ENCODE assay signal across 9 mouse cellular contexts in genomic region chr11:70214191-70214855, GRCm38 (mm10). TPM values are rescaled to one million over a fixed set of nuclear protein-coding genes. Genes with fewer than 3 reads are reported as not detected.
DNase-seq lines count a peak whose midpoint lies in the region; ATAC-seq and TF ChIP-seq lines count a peak whose summit lies in the region.
"Had no signal": no experiment of that assay in that cellular context is flagged by ENCODE, and none has a peak within 500 bp of the region (broad histone marks: within the 10 kb centered on the region; RNA-seq: fewer than 3 reads in every experiment).

No protein-coding gene starts in this region.

- H3K27me3 ChIP-seq in forebrain, postnatal 0 days (ENCODE audit: insufficient read depth, low read length): peaks cover 23% of the 10 kb centered on the region
- peaks cover 76% of the 10 kb centered on the region for H3K27me3 ChIP-seq in kidney, embryonic 15.5 days
- H3K27me3 ChIP-seq in midbrain, embryonic 15.5 days (replicated peaks): peaks cover 38% of the 10 kb centered on the region

- no peaks in the 10 kb centered on the region for H3K9me3 ChIP-seq in forebrain, postnatal 0 days (ENCODE audit: low read length)
- H3K9me3 ChIP-seq in kidney, embryonic 15.5 days (replicated peaks): no peaks in the 10 kb centered on the region
- no peaks in the 10 kb centered on the region for H3K9me3 ChIP-seq in midbrain, embryonic 15.5 days

- WGBS in forebrain, postnatal 0 days: 4% methylated on average over 46 of the region's 46 CpGs
- WGBS in kidney, embryonic 15.5 days: under 1% methylated on average over 46 of the region's 46 CpGs
- under 1% methylated on average over 46 of the region's 46 CpGs for WGBS in midbrain, embryonic 15.5 days

- ATAC-seq in forebrain, postnatal 0 days: peak; percentile 28; the same call in 1 of the 2 replicates
- peak; percentile 54; the same call in 1 of the 2 replicates for ATAC-seq in kidney, embryonic 15.5 days (replicated peaks; ENCODE audit: low FRiP score)
- peak; percentile 55 for ATAC-seq in midbrain, embryonic 15.5 days (replicated peaks)
- no peak; the same call in 1 of the 2 replicates for ATAC-seq in megakaryocyte-erythroid progenitor cell, adult 5-6 weeks (replicated peaks; ENCODE audit: low FRiP score, low TSS enrichment, poor library complexity, severe bottlenecking)

- peak overlapping the region; percentile 41 for H3K4me3 ChIP-seq in forebrain, postnatal 0 days (ENCODE audit: low read depth, low read length)
- H3K4me3 ChIP-seq in kidney, embryonic 15.5 days (replicated peaks): peak overlapping the region; percentile 38
- peak overlapping the region; percentile 33 for H3K4me3 ChIP-seq in midbrain, embryonic 15.5 days

- no peak for TF ChIP-seq CTCF in forebrain, postnatal 0 days (IDR thresholded peaks at IDR 0.05; ENCODE audit: low read depth)

- H3K27ac ChIP-seq in forebrain, postnatal 0 days (ENCODE audit: low read depth, low read length): no peak overlapping the region
- H3K27ac ChIP-seq in kidney, embryonic 15.5 days: no peak overlapping the region
- H3K27ac ChIP-seq in midbrain, embryonic 15.5 days: no peak overlapping the region

- H3K36me3 ChIP-seq in forebrain, postnatal 0 days (ENCODE audit: insufficient read depth): peaks cover 7% of the 10 kb centered on the region
- peaks cover 6% of the 10 kb centered on the region; the same call in 1 of the 2 replicates for H3K36me3 ChIP-seq in kidney, embryonic 15.5 days
- H3K36me3 ChIP-seq in midbrain, embryonic 15.5 days (replicated peaks): 0 out of 2 replicates have a peak, but pooled peaks cover 6% of the 10 kb centered on the region

- DNase-seq in layer of hippocampus, adult 11-12 months (ENCODE audit: low spot score): peak; percentile 27
- DNase-seq in layer of hippocampus, adult 18-20 months (ENCODE audit: low spot score in 2 of 2): no peak
- peak; percentile 80 for DNase-seq in cerebellum, adult 11-12 months
- DNase-seq in forebrain, postnatal 0 days: peak; percentile 44
- DNase-seq in thymus, postnatal 14 days: no peak

- H3K9ac ChIP-seq in forebrain, postnatal 0 days: peak overlapping the region; percentile 54
- peak overlapping the region; percentile 43 for H3K9ac ChIP-seq in kidney, embryonic 15.5 days
- peak overlapping the region; percentile 27 for H3K9ac ChIP-seq in midbrain, embryonic 15.5 days

- peak overlapping the region; percentile 80 for H3K4me2 ChIP-seq in forebrain, postnatal 0 days (ENCODE audit: low read depth)
- peak overlapping the region; percentile 74 for H3K4me2 ChIP-seq in kidney, embryonic 15.5 days
- peak overlapping the region; percentile 59 for H3K4me2 ChIP-seq in midbrain, embryonic 15.5 days

- peaks cover 19% of the 10 kb centered on the region for H3K4me1 ChIP-seq in forebrain, postnatal 0 days (ENCODE audit: insufficient read depth)
- H3K4me1 ChIP-seq in kidney, embryonic 15.5 days: peaks cover 43% of the 10 kb centered on the region
- peaks cover 37% of the 10 kb centered on the region for H3K4me1 ChIP-seq in midbrain, embryonic 15.5 days

RNA-seq across cellular contexts. Expression of gene Slc16a11, which starts 1.8 kb away (rescaled TPM):
- total RNA-seq in layer of hippocampus, adult 18-20 months (2021): 10 to 100 TPM; 28.6 to 30.6 TPM
- total RNA-seq in forebrain, postnatal 0 days (2014; rRNA removed): 11.8 and 19.7 TPM in 2 replicates
- polyA plus RNA-seq in forebrain, postnatal 0 days (2015; fragmentation: Nextera tagmentation; extraction: Ambion mirVana): 9.6 and 13.1 TPM in 2 replicates
- polyA plus RNA-seq in kidney, embryonic 15.5 days (2015; fragmentation: Nextera tagmentation; extraction: Ambion mirVana): 4.3 and 5.8 TPM in 2 replicates
- polyA plus RNA-seq in midbrain, embryonic 15.5 days (2015; fragmentation: Nextera tagmentation; extraction: Ambion mirVana): 6.4 and 8.6 TPM in 2 replicates
- total RNA-seq in megakaryocyte-erythroid progenitor cell, adult 5-6 weeks (2014; fragmentation: Nextera tagmentation): not detected in 2 replicates
- total RNA-seq in megakaryocyte-erythroid progenitor cell, adult 5-6 weeks (2017): not detected in 2 replicates

RNA-seq across cellular contexts. Expression of gene Slc16a13, which starts 6.5 kb away (rescaled TPM):
- 1 to 10 TPM; 6.2 to 9.0 TPM for total RNA-seq in layer of hippocampus, adult 18-20 months (2021)
- total RNA-seq in forebrain, postnatal 0 days (2014; rRNA removed): 9.8 and 10.9 TPM in 2 replicates
- 8.2 and 9.6 TPM in 2 replicates for polyA plus RNA-seq in forebrain, postnatal 0 days (2015; fragmentation: Nextera tagmentation; extraction: Ambion mirVana)
- polyA plus RNA-seq in kidney, embryonic 15.5 days (2015; fragmentation: Nextera tagmentation; extraction: Ambion mirVana): 13.3 TPM in 2 replicates
- polyA plus RNA-seq in midbrain, embryonic 15.5 days (2015; fragmentation: Nextera tagmentation; extraction: Ambion mirVana): 14.2 and 15.0 TPM in 2 replicates
- total RNA-seq in megakaryocyte-erythroid progenitor cell, adult 5-6 weeks (2014; fragmentation: Nextera tagmentation): 2.4 and 3.1 TPM in 2 replicates
- 0.19 and 4.7 TPM in 2 replicates for total RNA-seq in megakaryocyte-erythroid progenitor cell, adult 5-6 weeks (2017)

RNA-seq across cellular contexts. Expression of gene Bcl6b, which starts 15.3 kb away (rescaled TPM):
- total RNA-seq in layer of hippocampus, adult 18-20 months (2021): 1 to 10 TPM in 1 of 2 experiments, under 1 TPM in 1; 0.92 to 1.1 TPM
- 4.2 TPM in 2 replicates for total RNA-seq in forebrain, postnatal 0 days (2014; rRNA removed)
- polyA plus RNA-seq in forebrain, postnatal 0 days (2015; fragmentation: Nextera tagmentation; extraction: Ambion mirVana): 3.8 and 5.3 TPM in 2 replicates
- 26.9 and 28.4 TPM in 2 replicates for polyA plus RNA-seq in kidney, embryonic 15.5 days (2015; fragmentation: Nextera tagmentation; extraction: Ambion mirVana)
- polyA plus RNA-seq in midbrain, embryonic 15.5 days (2015; fragmentation: Nextera tagmentation; extraction: Ambion mirVana): 5.3 and 5.6 TPM in 2 replicates
- total RNA-seq in megakaryocyte-erythroid progenitor cell, adult 5-6 weeks (2014; fragmentation: Nextera tagmentation): 0.28 and 0.62 TPM in 2 replicates
- total RNA-seq in megakaryocyte-erythroid progenitor cell, adult 5-6 weeks (2017): not detected in 2 replicates
- total RNA-seq: MEL had no signal

RNA-seq across cellular contexts. Expression of gene 0610010K14Rik, which starts 23.4 kb away (rescaled TPM):
- 10 to 100 TPM; 39.7 to 45.9 TPM for total RNA-seq in layer of hippocampus, adult 18-20 months (2021)
- 48.7 and 54.1 TPM in 2 replicates for total RNA-seq in forebrain, postnatal 0 days (2014; rRNA removed)
- polyA plus RNA-seq in forebrain, postnatal 0 days (2015; fragmentation: Nextera tagmentation; extraction: Ambion mirVana): 161 and 207 TPM in 2 replicates
- polyA plus RNA-seq in kidney, embryonic 15.5 days (2015; fragmentation: Nextera tagmentation; extraction: Ambion mirVana): 178 and 179 TPM in 2 replicates
- 173 TPM in 2 replicates for polyA plus RNA-seq in midbrain, embryonic 15.5 days (2015; fragmentation: Nextera tagmentation; extraction: Ambion mirVana)
- 71.3 and 71.6 TPM in 2 replicates for total RNA-seq in megakaryocyte-erythroid progenitor cell, adult 5-6 weeks (2014; fragmentation: Nextera tagmentation)
- total RNA-seq in megakaryocyte-erythroid progenitor cell, adult 5-6 weeks (2017): 17.9 and 45.7 TPM in 2 replicates

RNA-seq across cellular contexts. Expression of gene Gm21988, which starts 25.3 kb away (rescaled TPM):
- total RNA-seq in layer of hippocampus, adult 18-20 months (2021): 1 to 10 TPM; 5.6 to 6.7 TPM
- total RNA-seq in forebrain, postnatal 0 days (2014; rRNA removed): 4.9 and 7.4 TPM in 2 replicates
- polyA plus RNA-seq in forebrain, postnatal 0 days (2015; fragmentation: Nextera tagmentation; extraction: Ambion mirVana): 16.6 and 19.4 TPM in 2 replicates
- polyA plus RNA-seq in kidney, embryonic 15.5 days (2015; fragmentation: Nextera tagmentation; extraction: Ambion mirVana): 10.4 and 13.0 TPM in 2 replicates
- polyA plus RNA-seq in midbrain, embryonic 15.5 days (2015; fragmentation: Nextera tagmentation; extraction: Ambion mirVana): 13.0 and 14.1 TPM in 2 replicates
- total RNA-seq in megakaryocyte-erythroid progenitor cell, adult 5-6 weeks (2014; fragmentation: Nextera tagmentation): 5.4 and 9.6 TPM in 2 replicates
- total RNA-seq in megakaryocyte-erythroid progenitor cell, adult 5-6 weeks (2017): 0.33 and 0.91 TPM in 2 replicates

Comparison
In these comparisons a context has a peak if more than half of its experiments do, and no peak if none do; other contexts are left out.
1. DNase-seq: peak in layer of hippocampus, adult 11-12 months (single experiment), cerebellum, adult 11-12 months (single experiment) and forebrain, postnatal 0 days (single experiment); none in layer of hippocampus, adult 18-20 months (0 of 2) and thymus, postnatal 14 days (single experiment).
2. RNA of gene Slc16a11, which starts 1.8 kb away (total RNA-seq): 28.6 to 30.6 TPM in layer of hippocampus, adult 18-20 months and 11.8 to 19.7 TPM in forebrain, postnatal 0 days; not detected in megakaryocyte-erythroid progenitor cell, adult 5-6 weeks; every median in the first group is over 10 times any median in the second.
3. Peak in every context shown above with its lines, with median percentiles within 50 percentile points of each other: H3K4me2 ChIP-seq, H3K4me3 ChIP-seq and H3K9ac ChIP-seq.